Mouse (Mus musculus) gastrocnemius, postnatal 10 days (tissue): ENCODE measurements at regions not wholly inside any gene's neighbourhood (a gene's known extent, or its start where the extent isn't known, plus 50 kb on each side); places are given as distances from the start of the nearest gene placed in this dataset.

Source experiments
- DNase-seq: peaks from one replicate; pipeline ENCODE4 v3.0.0; 2021; ENCODE audit warnings: mixed read lengths

GRCm38 (mm10) chr13:31505386-31505785 is 50.5 kb upstream of the Foxq1 start:
- no peak for DNase-seq
